Mouse (Mus musculus): ENCODE data around the gene Cyp2t4.

DNA sequence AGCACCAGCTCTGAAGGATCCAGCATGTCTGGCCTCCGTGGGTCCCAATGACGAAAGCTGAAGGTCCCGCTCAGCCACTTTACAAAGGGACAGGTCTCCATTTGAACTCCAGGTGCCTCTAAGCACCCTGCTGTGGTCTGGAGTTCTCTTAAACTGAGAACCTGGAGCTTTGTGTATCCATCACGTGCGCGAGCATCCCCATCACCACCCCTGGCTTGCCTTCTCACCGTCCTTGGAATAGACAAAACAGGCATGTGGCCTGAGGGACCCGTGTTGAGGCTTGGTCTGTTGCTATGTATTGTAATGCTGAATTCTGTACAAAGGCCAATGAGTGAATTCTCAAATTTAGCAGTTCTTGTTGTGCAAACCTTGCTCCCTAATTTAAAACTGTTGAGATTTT, 45.3 kb downstream of the Cyp2t4 start:
- TF ChIP-seq CTCF (IDR thresholded peaks at IDR 0.05; ENCODE audit: insufficient read depth, low read depth, low read length) (no peak), POLR2A (IDR thresholded peaks at IDR 0.05; ENCODE audit: insufficient read depth, low read depth, low read length) (no peak)
